Mouse (Mus musculus) intestine, embryonic 14.5 days (tissue): Measurements from ENCODE around the gene Pold4. TPM values are rescaled to one million over a fixed set of nuclear protein-coding genes. Genes with fewer than 3 reads are reported as not detected.
A peak's percentile ranks its signal among the peaks of the same experiment; 100 is the strongest.

Experiments
- ATAC-seq: fragments of 200-750 bp; cut with Nextera tagmentation; replicated peaks from 2 replicates; pipeline ENCODE4 v1.8.0; 2017; ENCODE audit warnings: low read depth, moderate number of reproducible peaks, moderate TSS enrichment, moderate library complexity; ENCODE audit not compliant: low FRiP score, low TSS enrichment
- DNase-seq: peaks from one replicate; pipeline ENCODE4 v3.0.0-alpha.2; 2018; ENCODE audit warnings: low spot score
- H3K27ac ChIP-seq: fragments of 300-500 bp; sonication (generic); 2 replicates; pipeline ENCODE4 v1.5.1; 2014; ENCODE audit warnings: low read depth, mild to moderate bottlenecking, control low read depth
- H3K27me3 ChIP-seq: fragments of 300-500 bp; sonication (generic); replicated peaks from 2 replicates; pipeline ENCODE4 v1.6.1; 2014; ENCODE audit warnings: low read length, control low read depth; ENCODE audit not compliant: control insufficient read depth, insufficient read depth
- H3K36me3 ChIP-seq: fragments of 300-500 bp; sonication (generic); 2 replicates; pipeline ENCODE4 v1.6.1; 2014; ENCODE audit warnings: low read length, control low read depth; ENCODE audit not compliant: control insufficient read depth, insufficient read depth
- H3K4me1 ChIP-seq: fragments of 300-500 bp; sonication (generic); replicated peaks from 2 replicates; pipeline ENCODE4 v1.6.1; 2014; ENCODE audit warnings: low read length, control low read depth, mixed read lengths; ENCODE audit not compliant: control insufficient read depth, insufficient read depth
- H3K4me2 ChIP-seq: fragments of 300-500 bp; sonication (generic); 2 replicates; pipeline ENCODE4 v1.6.1; 2014; ENCODE audit warnings: low read length
- H3K4me3 ChIP-seq: fragments of 300-500 bp; sonication (generic); 2 replicates; pipeline ENCODE4 v1.5.1; 2014; ENCODE audit warnings: low read depth, low read length, control low read depth, mixed read lengths
- H3K9ac ChIP-seq: fragments of 300-500 bp; sonication (generic); 2 replicates; pipeline ENCODE4 v1.6.1; 2014; ENCODE audit warnings: mild to moderate bottlenecking, low read length
- H3K9me3 ChIP-seq: fragments of 300-500 bp; sonication (generic); 2 replicates; pipeline ENCODE4 v1.6.1; 2016; ENCODE audit warnings: low read length, control low read depth; ENCODE audit not compliant: control insufficient read depth
- whole genome bisulfite sequencing: fragments of 180-500 bp; shearing (Covaris S2); extraction: QIAGEN DNeasy Blood & Tissue Kit; methylation state at CpG from one replicate; pipeline ENCODE4 v1.1.7; 2014; 5-methylcytosine and 5-hydroxymethylcytosine counted together
- polyA plus RNA-seq: library from polyadenylated mRNA; unstranded; fragments of >200 nt; fragmentation: Nextera tagmentation; extraction: Ambion mirVana; gene quantifications from 2 replicates; pipeline ENCODE4 v1.2.1, GENCODE M21; 2014

Gene Pold4
- polyA plus RNA-seq, 1 experiment from 2014 or later, result 30.9 TPM

GRCm38 (mm10) chr19:4264171-4264780 lies 32.6 kb downstream of the Pold4 start:
- WGBS, result 88% methylated on average over 6 of the region's 6 CpGs
- Histone ChIP-seq H3K9ac (no peak overlapping the region), H3K4me3 (no peak overlapping the region), H3K4me2 (no peak overlapping the region), H3K27me3 (no peaks in the 10 kb centered on the region), H3K9me3 (no peaks in the 10 kb centered on the region), H3K4me1 (no peaks in the 10 kb centered on the region), H3K27ac (no peak overlapping the region), H3K36me3 (no peaks in the 10 kb centered on the region)
- no peak for DNase-seq
- ATAC-seq, result no peak

GRCm38 (mm10) chr19:4265956-4266355 lies 34.3 kb downstream of the Pold4 start:
- WGBS, result 71% methylated on average over 4 of the region's 4 CpGs
- DNase-seq, result no peak
- Histone ChIP-seq H3K27ac (no peak overlapping the region), H3K4me1 (no peaks in the 10 kb centered on the region), H3K9me3 (no peaks in the 10 kb centered on the region), H3K9ac (no peak overlapping the region), H3K27me3 (no peaks in the 10 kb centered on the region; the same call in 1 of the 2 replicates), H3K36me3 (no peaks in the 10 kb centered on the region), H3K4me3 (no peak overlapping the region), H3K4me2 (no peak overlapping the region)
- no peak for ATAC-seq

GRCm38 (mm10) chr19:4268566-4269361 lies 37.1 kb downstream of the Pold4 start, which contains the start of gene Ssh3:
TSS of gene Ssh3 (minus strand) at chr19:4269180.
- Histone ChIP-seq H3K4me1 (no peaks in the 10 kb centered on the region), H3K27me3 (no peaks in the 10 kb centered on the region; the same call in 1 of the 2 replicates), H3K27ac (no peak within 1 kb of the TSS), H3K9ac (peak within 1 kb of the TSS; percentile 49), H3K4me2 (peak within 1 kb of the TSS; percentile 66), H3K36me3 (no peaks in the 10 kb centered on the region; the same call in 1 of the 2 replicates), H3K9me3 (no peaks in the 10 kb centered on the region), H3K4me3 (peak within 1 kb of the TSS; percentile 44)
- ATAC-seq, result peak; percentile 91
- WGBS, result 8% methylated on average over 46 of the region's 46 CpGs
- peak; percentile 80 for DNase-seq

- Histone ChIP-seq H3K27ac (no peak overlapping the region), H3K4me1 (no peaks in the 10 kb centered on the region), H3K4me2 (no peak overlapping the region), H3K36me3 (no peaks in the 10 kb centered on the region; the same call in 1 of the 2 replicates), H3K9me3 (no peaks in the 10 kb centered on the region), H3K4me3 (no peak overlapping the region), H3K27me3 (no peaks in the 10 kb centered on the region; the same call in 1 of the 2 replicates), H3K9ac (no peak overlapping the region)
- no peak for DNase-seq
- WGBS, result 63% methylated on average over 6 of the region's 6 CpGs
- ATAC-seq, result no peak
Observed at GRCm38 (mm10) chr19:4270187-4270586, 38.5 kb downstream of the Pold4 start.

- ATAC-seq (no peak), DNase-seq (no peak)
- Histone ChIP-seq H3K4me3 (no peak overlapping the region), H3K4me1 (no peaks in the 10 kb centered on the region), H3K4me2 (no peak overlapping the region), H3K36me3 (no peaks in the 10 kb centered on the region; the same call in 1 of the 2 replicates), H3K9ac (no peak overlapping the region), H3K27ac (no peak overlapping the region), H3K27me3 (no peaks in the 10 kb centered on the region; the same call in 1 of the 2 replicates), H3K9me3 (0 out of 2 replicates have a peak, but pooled peaks cover 1% of the 10 kb centered on the region)
- WGBS, result 95% methylated on average over 11 of the region's 11 CpGs
Observed at GRCm38 (mm10) chr19:4270972-4271371, 39.3 kb downstream of the Pold4 start.

GRCm38 (mm10) chr19:4279487-4279886 lies 47.8 kb downstream of the Pold4 start:
- no peaks in the 10 kb centered on the region for H3K27me3 ChIP-seq
- H3K9ac ChIP-seq, result no peak overlapping the region
- DNase-seq (no peak), ATAC-seq (no peak)
- 93% methylated on average over 1 of the region's 1 CpGs for WGBS
- H3K9me3 ChIP-seq, result 0 out of 2 replicates have a peak, but pooled peaks cover 4% of the 10 kb centered on the region
- no peak overlapping the region for H3K4me2 ChIP-seq
- H3K27ac ChIP-seq, result no peak overlapping the region
- H3K4me1 ChIP-seq, result peaks cover 4% of the 10 kb centered on the region; the same call in 1 of the 2 replicates
- H3K36me3 ChIP-seq, result no peaks in the 10 kb centered on the region
- H3K4me3 ChIP-seq, result no peak overlapping the region

- no peak overlapping the region for H3K27ac ChIP-seq
- H3K27me3 ChIP-seq, result no peaks in the 10 kb centered on the region
- H3K36me3 ChIP-seq, result 0 out of 2 replicates have a peak, but pooled peaks cover 2% of the 10 kb centered on the region
- H3K4me1 ChIP-seq, result peaks cover 4% of the 10 kb centered on the region; the same call in 1 of the 2 replicates
- DNase-seq, result no peak
- ATAC-seq, result no peak
- H3K4me2 ChIP-seq, result no peak overlapping the region
- WGBS, result 93% methylated on average over 9 of the region's 9 CpGs
- H3K4me3 ChIP-seq, result no peak overlapping the region
- H3K9ac ChIP-seq, result no peak overlapping the region
- 0 out of 2 replicates have a peak, but pooled peaks cover 4% of the 10 kb centered on the region for H3K9me3 ChIP-seq
Observed at GRCm38 (mm10) chr19:4280425-4280824, 48.7 kb downstream of the Pold4 start.

GRCm38 (mm10) chr19:4282898-4283553 lies 51.3 kb downstream of the Pold4 start, which contains the start of gene Ankrd13d:
TSS of gene Ankrd13d (minus strand) at chr19:4283137.
- Histone ChIP-seq H3K9ac (peak within 1 kb of the TSS; percentile 53), H3K36me3 (peaks cover 28% of the 10 kb centered on the region), H3K4me2 (peak within 1 kb of the TSS; percentile 63), H3K4me1 (peaks cover 4% of the 10 kb centered on the region; the same call in 1 of the 2 replicates), H3K27me3 (no peaks in the 10 kb centered on the region), H3K9me3 (0 out of 2 replicates have a peak, but pooled peaks cover 3% of the 10 kb centered on the region), H3K27ac (no peak within 1 kb of the TSS), H3K4me3 (peak within 1 kb of the TSS; percentile 39)
- under 1% methylated on average over 45 of the region's 50 CpGs for WGBS
- ATAC-seq (peak; percentile 95), DNase-seq (peak; percentile 92)
